17 mouse cellular contexts compared by ENCODE assay signal in genomic region chr9:28160953-28161352, GRCm38 (mm10).
"Had no signal": no experiment of that assay in that cellular context is flagged by ENCODE, and none has a peak within 500 bp of the region (broad histone marks: within the 10 kb centered on the region; RNA-seq: fewer than 3 reads in every experiment).

No protein-coding gene starts in this region.

- H3K4me3 ChIP-seq: neural tube, embryonic 12.5 days; neural tube, embryonic 13.5 days; neural tube, embryonic 15.5 days; stomach, embryonic 15.5 days had no signal

- H3K27ac ChIP-seq: neural tube, embryonic 12.5 days; neural tube, embryonic 13.5 days; neural tube, embryonic 15.5 days; stomach, embryonic 15.5 days; stomach, postnatal 0 days had no signal

- H3K36me3 ChIP-seq: neural tube, embryonic 12.5 days; neural tube, embryonic 13.5 days; neural tube, embryonic 15.5 days; stomach, embryonic 15.5 days had no signal

- H3K9ac ChIP-seq: neural tube, embryonic 12.5 days; neural tube, embryonic 13.5 days; neural tube, embryonic 15.5 days; stomach, embryonic 15.5 days had no signal

- H3K4me1 ChIP-seq: neural tube, embryonic 12.5 days; neural tube, embryonic 13.5 days; stomach, embryonic 15.5 days had no signal

- H3K27me3 ChIP-seq: neural tube, embryonic 12.5 days; neural tube, embryonic 13.5 days; neural tube, embryonic 15.5 days; stomach, embryonic 15.5 days had no signal

- H3K9me3 ChIP-seq: neural tube, embryonic 12.5 days; neural tube, embryonic 13.5 days; neural tube, embryonic 15.5 days; stomach, embryonic 15.5 days had no signal

- DNase-seq: retina, postnatal 1 day; right cerebral cortex, adult 18-20 months; right cerebral cortex, postnatal 14 days; right cerebral cortex, postnatal 25 days; right cerebral cortex, postnatal 4 days; spleen, adult 18-20 months; thymus, adult 18-20 months; thymus, adult 2 months; thymus, postnatal 14 days; thymus, postnatal 25 days; thymus, postnatal 36 days; thymus, postnatal 4 days had no signal

- H3K4me2 ChIP-seq: neural tube, embryonic 12.5 days; neural tube, embryonic 13.5 days; neural tube, embryonic 15.5 days; stomach, embryonic 15.5 days had no signal
